Mouse (Mus musculus): ENCODE data around the gene Guca1a.

Gene Guca1a

GRCm38 (mm10) chr17:47409897-47410861 lies 9.8 kb upstream of the Guca1a start:
- DNase-seq = peak in 1 of 2 experiments; percentile 20

DNA sequence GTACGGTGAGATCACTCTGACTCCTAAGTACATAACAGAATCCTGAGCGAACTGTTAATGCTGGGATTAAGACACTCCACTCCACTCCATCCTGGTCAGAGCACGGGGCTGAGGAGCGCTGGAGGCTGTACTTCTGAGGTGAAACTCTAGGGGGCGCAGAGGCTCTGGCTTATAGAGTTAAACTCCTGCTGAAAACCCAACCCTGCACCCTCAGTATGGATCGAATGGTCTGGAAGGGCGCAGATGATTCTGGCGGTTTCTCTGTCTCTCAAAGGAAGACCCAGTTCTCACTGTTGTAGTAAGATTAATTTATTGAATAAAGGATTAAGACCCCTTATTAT lies 8.1 kb upstream of the Guca1a start:
- peak in 1 of 2 experiments; percentile 18 for DNase-seq

DNA sequence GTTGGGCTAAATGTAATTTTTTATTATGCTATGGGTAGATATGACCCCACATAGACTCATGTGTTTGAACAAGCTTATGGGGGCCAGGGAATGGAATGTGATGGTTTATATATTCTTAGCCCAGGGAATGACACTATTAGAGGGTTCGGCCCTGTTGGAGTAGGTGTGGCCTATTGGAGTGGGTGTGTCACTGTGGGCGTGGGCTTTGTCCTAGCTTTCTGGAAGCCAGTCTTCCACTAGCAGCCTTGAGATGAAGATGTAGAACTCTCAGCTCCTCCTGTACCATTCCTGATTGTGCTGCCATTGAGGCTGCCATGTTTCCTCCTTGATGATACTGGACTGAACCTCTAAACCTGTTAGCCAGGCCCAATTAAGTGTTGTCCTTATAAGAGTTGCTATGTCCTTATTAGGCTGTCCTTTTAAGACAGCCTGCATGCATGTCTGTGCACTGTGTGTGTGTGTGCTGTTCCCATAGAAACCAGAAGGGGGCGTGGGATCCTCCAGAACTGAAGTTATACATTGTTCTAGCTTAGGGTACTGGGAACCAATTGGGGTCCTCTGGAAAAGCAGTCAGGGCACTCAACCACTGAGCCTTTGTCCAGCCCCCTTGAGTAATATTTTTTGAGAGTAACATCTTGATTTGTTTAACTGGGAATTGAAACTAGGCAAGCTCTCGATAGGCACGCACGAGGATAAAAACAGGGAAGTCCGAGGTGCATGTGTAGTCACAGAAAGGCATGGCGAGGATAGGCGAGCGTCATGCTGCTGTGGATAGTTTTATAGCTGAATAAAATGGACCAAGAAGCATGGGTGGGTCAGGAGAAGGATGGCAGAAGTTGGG lies 7.6 kb upstream of the Guca1a start:
- no peak for DNase-seq

GRCm38 (mm10) chr17:47399091-47399490 lies 1.3 kb downstream of the Guca1a start:
- no peak for DNase-seq

- DNase-seq = peak; percentile 19
These were observed 4.9 kb downstream of the Guca1a start for GRCm38 (mm10) chr17:47395376-47395913.

- no peak for DNase-seq
These were observed 6.0 kb downstream of the Guca1a start for GRCm38 (mm10) chr17:47394223-47394869.

- peak; percentile 24 to 25 for DNase-seq
These were observed 13.7 kb downstream of the Guca1a start for GRCm38 (mm10) chr17:47386649-47387048.

DNA sequence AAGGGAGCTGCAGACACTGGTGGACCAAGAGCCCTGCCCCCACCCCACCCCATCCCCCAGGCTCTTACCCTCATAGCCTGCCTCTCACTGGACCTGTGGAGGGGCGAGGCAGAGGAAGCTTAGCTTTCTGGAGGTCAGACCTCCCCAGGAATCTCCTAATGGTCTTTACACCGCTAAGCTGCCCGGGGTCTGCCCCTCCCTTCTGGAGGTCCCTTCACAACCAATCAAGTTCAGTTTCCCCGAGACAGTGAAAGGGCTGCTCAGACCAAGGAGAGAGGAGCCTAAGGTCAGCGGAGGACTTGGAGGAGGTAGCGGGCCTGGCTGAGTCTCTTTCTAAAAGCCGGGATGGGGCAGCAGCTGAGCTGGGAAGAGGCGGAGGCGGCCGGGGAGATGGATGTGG lies 15.2 kb downstream of the Guca1a start, which contains the start of gene Guca1b:
Guca1b (plus strand) TSS at position 249 of the 400 bp plus-strand sequence.
- DNase-seq = no peak

GRCm38 (mm10) chr17:47384064-47384463 lies 16.3 kb downstream of the Guca1a start:
- no peak for DNase-seq

DNA sequence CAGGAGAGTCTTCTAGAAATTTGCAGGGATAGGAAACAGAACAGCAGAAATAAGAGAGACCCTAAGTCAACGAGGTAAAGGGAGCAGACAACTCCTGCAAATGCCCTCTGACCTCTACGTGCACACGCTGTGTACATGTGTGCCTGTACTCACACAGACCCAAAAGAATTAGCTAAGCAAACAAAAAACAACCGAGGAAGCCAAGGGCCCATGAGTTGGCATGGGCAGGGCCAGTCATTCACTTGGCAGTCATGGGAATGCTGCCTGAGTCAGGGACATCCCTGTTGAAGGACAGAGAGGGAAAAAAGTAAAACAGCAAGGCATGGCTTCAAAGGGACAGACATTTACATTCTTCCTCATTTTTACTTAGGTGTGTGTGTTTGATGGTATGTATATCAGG lies 17.1 kb downstream of the Guca1a start:
- DNase-seq = no peak

- no peak for DNase-seq
These were observed 18.5 kb downstream of the Guca1a start for GRCm38 (mm10) chr17:47381917-47382316.

- DNase-seq = no peak
These were observed 22.3 kb downstream of the Guca1a start for GRCm38 (mm10) chr17:47378133-47378532.

DNA sequence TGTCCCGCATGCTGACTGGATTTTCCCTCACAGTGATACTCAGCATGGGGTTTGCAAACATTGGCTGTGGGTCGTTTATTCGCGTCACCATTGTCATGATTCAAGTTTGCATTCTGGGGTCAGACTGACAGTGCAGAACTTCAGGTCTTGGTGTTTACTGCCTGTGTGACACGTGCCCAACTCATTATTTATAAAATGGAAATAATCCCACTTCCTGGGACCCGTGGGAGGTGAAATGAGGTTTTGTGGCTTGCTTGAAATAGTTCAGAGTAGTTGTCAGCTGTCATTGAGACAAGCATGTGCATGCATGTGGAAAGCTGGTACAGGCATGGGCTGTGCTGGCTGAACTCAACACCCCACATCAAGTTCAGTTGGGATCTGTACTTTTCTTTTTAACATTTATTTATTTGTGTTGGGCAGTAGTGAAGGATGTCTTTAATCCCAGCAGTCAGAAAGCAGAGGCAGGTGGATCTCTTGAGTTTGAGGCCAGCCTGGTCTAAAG lies 23.6 kb downstream of the Guca1a start:
- DNase-seq = no peak

DNA sequence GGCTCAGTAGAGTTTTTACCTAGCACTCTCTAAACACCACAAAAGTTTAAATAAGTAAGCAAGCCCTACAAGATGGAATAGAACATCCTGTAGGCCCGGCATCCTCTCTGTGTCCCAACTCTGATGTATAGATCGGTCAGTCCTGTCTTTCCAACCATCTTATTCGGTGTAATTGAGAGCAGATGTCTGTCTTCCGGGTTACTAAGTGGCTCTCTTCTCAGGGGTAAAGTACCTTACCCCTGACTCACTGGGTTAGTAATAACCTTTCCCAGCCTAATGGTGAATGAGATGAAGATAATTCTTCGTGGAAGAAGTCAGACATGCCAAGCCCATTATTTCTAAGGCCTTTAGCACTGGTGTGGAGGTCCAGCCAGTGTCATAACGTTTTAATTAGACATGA lies 26.4 kb downstream of the Guca1a start:
- DNase-seq = no peak

DNA sequence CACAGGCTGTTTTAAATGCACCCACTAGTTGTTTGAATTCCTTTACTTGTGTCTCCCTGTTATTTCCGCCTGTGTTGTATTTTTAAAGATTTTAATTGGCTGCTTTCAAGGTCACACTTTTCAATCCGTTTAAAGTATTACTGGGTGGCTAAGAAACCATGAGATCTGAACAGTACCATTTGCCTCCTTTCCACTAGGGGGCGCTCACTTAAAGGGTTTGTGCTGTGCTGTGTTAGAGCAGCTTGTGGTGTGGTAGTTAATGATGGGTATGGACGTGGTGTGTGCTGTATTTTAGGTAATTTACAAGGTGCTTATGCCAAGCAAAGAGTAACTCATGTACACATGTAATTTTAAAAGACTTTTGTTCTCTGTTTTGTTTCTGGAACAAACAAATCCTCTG lies 28.9 kb downstream of the Guca1a start:
- DNase-seq = no peak

DNA sequence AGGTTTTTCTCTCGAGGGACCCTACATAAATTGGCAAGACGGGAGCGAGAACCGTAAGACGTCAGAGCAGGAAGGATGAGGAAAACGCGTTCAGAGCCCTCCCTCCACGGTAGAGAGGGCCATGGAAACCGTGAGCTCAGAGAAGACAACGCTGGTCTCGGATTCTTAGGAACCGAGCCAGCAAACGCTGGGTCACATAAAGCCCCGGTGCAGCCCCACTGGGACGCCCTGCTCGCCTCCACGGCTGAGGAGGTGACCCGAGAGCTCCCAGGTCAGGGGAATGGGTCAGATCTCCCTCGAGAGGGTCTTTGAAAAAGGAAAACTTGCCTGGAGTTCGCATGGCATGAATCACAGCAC lies 31.3 kb downstream of the Guca1a start:
- no peak for DNase-seq

- DNase-seq = peak; percentile 73 to 77
These were observed 31.8 kb downstream of the Guca1a start, which contains the start of gene Mrps10 for GRCm38 (mm10) chr17:47368401-47369086. Gene Mrps10, plus strand, starts transcription at chr17:47368887.

- DNase-seq = no peak
These were observed 39.0 kb downstream of the Guca1a start for GRCm38 (mm10) chr17:47361343-47361742.

DNA sequence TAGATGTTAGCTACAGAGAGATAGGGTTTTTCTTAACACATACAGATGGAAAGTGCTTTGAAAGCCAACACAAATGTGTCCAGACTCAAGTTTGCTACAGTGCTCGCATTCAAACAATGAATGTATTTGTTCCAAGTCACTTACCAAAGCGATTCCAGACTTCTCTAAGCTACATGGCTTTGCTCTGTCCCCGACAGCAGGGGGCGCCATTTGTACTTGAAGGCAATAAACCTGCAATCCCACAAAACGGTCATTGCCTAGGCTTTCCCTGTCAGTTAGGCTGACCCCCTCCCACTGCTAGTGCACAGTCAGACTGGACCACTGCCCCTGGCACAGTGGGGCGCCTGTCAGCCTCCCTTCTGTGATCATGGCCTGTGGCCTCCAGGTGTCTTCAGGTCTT lies 40.4 kb downstream of the Guca1a start:
- peak in 1 of 2 experiments; percentile 9 for DNase-seq

GRCm38 (mm10) chr17:47349721-47350319 lies 50.6 kb downstream of the Guca1a start:
- DNase-seq = no peak

Measured in thymus, adult 18-20 months (tissue).